Mouse (Mus musculus) heart, embryonic 15.5 days (tissue): ENCODE results near the gene Rbms3. TPM values are rescaled to one million over a fixed set of nuclear protein-coding genes. Genes with fewer than 3 reads are reported as not detected.

ENCODE experiments used
- ATAC-seq: fragments of 200-750 bp; cut with Nextera tagmentation; replicated peaks from 2 replicates; pipeline ENCODE4 v1.8.0; 2017; ENCODE audit warnings: low read depth, moderate TSS enrichment; ENCODE audit not compliant: insufficient number of reproducible peaks, insufficient read depth, low FRiP score
- H3K27ac ChIP-seq: fragments of 300-500 bp; sonication (generic); 2 replicates; pipeline ENCODE4 v1.5.1; 2015; ENCODE audit warnings: mild to moderate bottlenecking, inconsistent platforms
- H3K27me3 ChIP-seq: fragments of 300-500 bp; sonication (generic); 2 replicates; pipeline ENCODE4 v1.6.1; 2015; ENCODE audit warnings: inconsistent platforms
- H3K36me3 ChIP-seq: fragments of 300-500 bp; sonication (generic); 2 replicates; pipeline ENCODE4 v1.6.1; 2015; ENCODE audit warnings: mild to moderate bottlenecking, inconsistent platforms
- H3K4me1 ChIP-seq: fragments of 300-500 bp; sonication (generic); replicated peaks from 2 replicates; pipeline ENCODE4 v1.6.1; 2015; ENCODE audit warnings: inconsistent platforms
- H3K4me2 ChIP-seq: fragments of 300-500 bp; sonication (generic); 2 replicates; pipeline ENCODE4 v1.6.1; 2015; ENCODE audit warnings: inconsistent platforms, mild to moderate bottlenecking, moderate library complexity
- H3K4me3 ChIP-seq: fragments of 300-500 bp; sonication (generic); 2 replicates; pipeline ENCODE4 v1.5.1; 2015; ENCODE audit warnings: mild to moderate bottlenecking, inconsistent platforms
- H3K9ac ChIP-seq: fragments of 300-500 bp; sonication (generic); 2 replicates; pipeline ENCODE4 v1.6.1; 2015; ENCODE audit warnings: mild to moderate bottlenecking, inconsistent platforms
- H3K9me3 ChIP-seq: fragments of 300-500 bp; sonication (generic); replicated peaks from 2 replicates; pipeline ENCODE4 v1.6.1; 2016; ENCODE audit warnings: inconsistent platforms
- WGBS: fragments of 180-500 bp; shearing (Covaris S2); methylation state at CpG from one replicate; pipeline ENCODE4 v1.1.7; 2015; ENCODE audit warnings: mixed read lengths; 5-methylcytosine and 5-hydroxymethylcytosine counted together
- polyA plus RNA-seq: library from polyadenylated mRNA; unstranded; fragments of >200 nt; fragmentation: Nextera tagmentation; extraction: Ambion mirVana; gene quantifications from 2 replicates; pipeline ENCODE4 v1.2.1, GENCODE M21; 2015

Rbms3 gene
- polyA plus RNA-seq, 1 experiment from 2014 or later, result 36.5 TPM

DNA sequence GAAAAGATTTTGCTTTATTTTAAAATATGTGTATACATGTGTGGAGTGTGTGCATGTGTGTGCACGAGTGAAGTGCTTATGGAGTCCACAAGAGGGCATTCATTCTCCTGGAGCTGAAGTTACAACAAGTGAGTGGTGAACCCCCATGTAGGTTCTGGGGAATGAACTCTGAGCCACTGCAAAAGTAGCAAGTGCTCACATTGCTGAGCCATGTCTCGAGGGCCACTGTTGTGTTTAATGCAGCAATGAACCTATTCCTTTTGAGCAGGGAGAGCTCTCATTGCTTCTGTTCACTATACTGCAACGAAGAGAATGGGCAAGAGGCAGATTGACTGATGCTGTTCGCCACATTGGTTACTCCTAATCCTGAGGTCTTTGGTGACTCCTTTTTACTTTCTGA, 780.8 kb downstream of the Rbms3 start:
- Histone ChIP-seq H3K9me3 (no peaks in the 10 kb centered on the region), H3K36me3 (no peaks in the 10 kb centered on the region), H3K4me2 (no peak overlapping the region), H3K27me3 (no peaks in the 10 kb centered on the region), H3K4me3 (no peak overlapping the region), H3K4me1 (peaks cover 11% of the 10 kb centered on the region), H3K9ac (no peak overlapping the region), H3K27ac (no peak overlapping the region)
- WGBS, result 88% methylated on average over 4 of the region's 4 CpGs
- no peak for ATAC-seq

DNA sequence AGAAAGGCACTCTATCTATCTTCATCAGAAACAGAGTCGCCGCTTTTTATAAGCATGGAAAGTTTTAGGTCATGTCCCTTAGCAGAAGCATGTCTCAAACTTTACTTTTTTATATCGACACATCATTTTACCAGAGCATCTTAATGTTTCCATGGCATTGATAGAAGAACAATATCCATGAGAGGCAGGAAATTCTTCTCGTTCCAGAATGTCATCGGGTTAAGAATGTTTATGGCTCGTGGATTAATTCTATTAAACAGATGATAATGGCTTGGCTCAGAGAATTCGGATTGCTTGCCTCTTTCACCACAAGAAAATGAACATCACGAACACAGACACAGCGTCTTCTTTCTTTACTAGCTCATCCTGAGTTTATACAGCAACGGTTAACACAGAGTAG, 781.5 kb downstream of the Rbms3 start:
- Histone ChIP-seq H3K9me3 (no peaks in the 10 kb centered on the region), H3K27me3 (no peaks in the 10 kb centered on the region), H3K27ac (peak overlapping the region; percentile 49), H3K9ac (no peak overlapping the region), H3K4me2 (no peak overlapping the region), H3K4me3 (no peak overlapping the region), H3K4me1 (peaks cover 11% of the 10 kb centered on the region), H3K36me3 (no peaks in the 10 kb centered on the region)
- WGBS, result 60% methylated on average over 10 of the region's 10 CpGs
- no peak for ATAC-seq

GRCm38 (mm10) chr9:116847241-116848135, 782.2 kb downstream of the Rbms3 start:
- Histone ChIP-seq H3K4me3 (no peak overlapping the region), H3K36me3 (no peaks in the 10 kb centered on the region), H3K9me3 (no peaks in the 10 kb centered on the region), H3K4me2 (no peak overlapping the region), H3K27me3 (no peaks in the 10 kb centered on the region), H3K4me1 (peaks cover 9% of the 10 kb centered on the region), H3K27ac (peak overlapping the region; percentile 49), H3K9ac (no peak overlapping the region)
- 61% methylated on average over 7 of the region's 7 CpGs for WGBS
- peak; percentile 58; the same call in 1 of the 2 replicates for ATAC-seq

GRCm38 (mm10) chr9:116834949-116835348, 794.8 kb downstream of the Rbms3 start:
- Histone ChIP-seq H3K4me3 (no peak overlapping the region), H3K4me2 (no peak overlapping the region), H3K9me3 (no peaks in the 10 kb centered on the region), H3K27me3 (no peaks in the 10 kb centered on the region), H3K36me3 (no peaks in the 10 kb centered on the region), H3K9ac (no peak overlapping the region), H3K4me1 (peaks cover 10% of the 10 kb centered on the region), H3K27ac (no peak overlapping the region)
- 60% methylated on average over 8 of the region's 8 CpGs for WGBS
- ATAC-seq, result no peak

DNA sequence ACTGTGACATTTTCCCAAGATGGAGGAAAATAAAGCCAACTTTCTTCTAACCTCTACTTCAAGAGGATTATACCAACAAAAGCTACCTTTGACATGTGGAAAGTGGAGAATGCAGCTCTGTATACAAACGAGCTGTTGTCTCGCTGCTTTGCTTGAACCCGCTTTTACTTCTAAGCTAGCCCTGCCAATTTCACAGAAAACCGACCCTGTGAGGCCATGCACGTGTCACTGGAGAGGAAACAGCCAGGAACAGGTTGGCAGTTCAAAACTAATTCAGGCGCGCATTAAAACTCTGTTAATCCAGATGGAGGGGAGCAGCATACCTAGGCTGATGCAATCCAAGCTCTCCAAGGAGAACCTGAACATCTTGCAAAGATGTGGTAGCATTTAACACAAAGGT, 796.0 kb downstream of the Rbms3 start:
- Histone ChIP-seq H3K4me2 (no peak overlapping the region), H3K9me3 (no peaks in the 10 kb centered on the region), H3K27me3 (no peaks in the 10 kb centered on the region), H3K4me1 (peaks cover 7% of the 10 kb centered on the region), H3K36me3 (no peaks in the 10 kb centered on the region), H3K9ac (no peak overlapping the region), H3K27ac (no peak overlapping the region), H3K4me3 (no peak overlapping the region)
- WGBS, result 77% methylated on average over 7 of the region's 7 CpGs
- ATAC-seq, result no peak

DNA sequence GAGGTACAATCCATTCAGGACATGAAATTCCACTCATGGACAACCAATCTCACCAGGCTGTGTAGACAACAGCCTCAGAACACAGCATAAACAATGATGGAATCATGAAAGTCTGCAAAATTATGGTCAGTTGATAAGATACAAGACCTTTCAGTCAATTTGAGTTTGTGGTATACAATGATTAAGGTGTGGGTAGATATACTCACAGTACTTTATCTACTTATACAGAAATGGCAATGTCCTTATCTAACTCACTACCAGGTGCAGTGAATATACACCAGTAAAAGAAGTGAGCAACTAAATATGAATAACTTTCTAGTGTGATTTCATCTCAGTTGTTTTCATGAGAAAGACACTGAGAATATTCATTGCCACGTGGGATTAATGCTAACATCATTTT, 796.9 kb downstream of the Rbms3 start:
- no peaks in the 10 kb centered on the region for H3K9me3 ChIP-seq
- no peak overlapping the region for H3K9ac ChIP-seq
- peaks cover 7% of the 10 kb centered on the region for H3K4me1 ChIP-seq
- H3K4me2 ChIP-seq, result no peak overlapping the region
- WGBS, result 70% methylated on average over 1 of the region's 1 CpGs
- ATAC-seq, result no peak
- no peak overlapping the region for H3K27ac ChIP-seq
- no peaks in the 10 kb centered on the region for H3K36me3 ChIP-seq
- H3K27me3 ChIP-seq, result no peaks in the 10 kb centered on the region
- H3K4me3 ChIP-seq, result no peak overlapping the region

- ATAC-seq, result peak; percentile 47; the same call in 1 of the 2 replicates
- WGBS, result 34% methylated on average over 5 of the region's 5 CpGs
- H3K27ac ChIP-seq, result 0 out of 2 replicates have a peak overlapping the region, but pooled peaks have one; percentile 2
These were observed 798.3 kb downstream of the Rbms3 start for GRCm38 (mm10) chr9:116831386-116831785.

GRCm38 (mm10) chr9:116829929-116830328, 799.8 kb downstream of the Rbms3 start:
- H3K27me3 ChIP-seq, result no peaks in the 10 kb centered on the region
- H3K4me2 ChIP-seq, result no peak overlapping the region
- H3K4me3 ChIP-seq, result no peak overlapping the region
- no peak overlapping the region for H3K27ac ChIP-seq
- no peak overlapping the region for H3K9ac ChIP-seq
- peaks cover 7% of the 10 kb centered on the region for H3K4me1 ChIP-seq
- ATAC-seq, result no peak
- H3K36me3 ChIP-seq, result no peaks in the 10 kb centered on the region
- H3K9me3 ChIP-seq, result no peaks in the 10 kb centered on the region
- 54% methylated on average over 4 of the region's 4 CpGs for WGBS

More at GRCm38 (mm10) chr9:116831386-116831785, 798.3 kb downstream of the Rbms3 start:
- peaks cover 7% of the 10 kb centered on the region for H3K4me1 ChIP-seq
- no peaks in the 10 kb centered on the region for H3K9me3 ChIP-seq
- no peaks in the 10 kb centered on the region for H3K27me3 ChIP-seq
- H3K4me3 ChIP-seq, result no peak overlapping the region
- no peaks in the 10 kb centered on the region for H3K36me3 ChIP-seq
- H3K4me2 ChIP-seq, result no peak overlapping the region
- H3K9ac ChIP-seq, result no peak overlapping the region

DNA sequence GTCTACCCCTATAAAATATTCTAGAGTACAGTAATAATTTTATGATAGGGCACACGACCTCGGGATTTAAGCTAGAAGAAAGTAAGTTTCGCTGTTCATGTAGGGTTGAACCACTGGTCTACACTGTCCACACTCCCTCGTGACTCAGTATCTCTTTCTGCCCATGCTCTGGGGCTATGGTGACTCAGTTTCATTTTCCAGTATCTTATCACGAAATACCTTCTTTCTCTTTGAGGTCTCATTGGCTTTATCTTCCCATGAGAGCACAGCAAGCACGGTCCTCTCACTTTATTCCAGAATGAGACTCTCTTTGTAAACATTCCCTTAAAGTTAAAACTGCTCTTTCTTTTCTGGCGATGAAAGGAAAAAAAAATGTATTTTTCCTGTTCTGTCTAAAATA, 808.1 kb downstream of the Rbms3 start:
- H3K27me3 ChIP-seq, result no peaks in the 10 kb centered on the region
- no peaks in the 10 kb centered on the region for H3K4me1 ChIP-seq
- whole genome bisulfite sequencing, result 81% methylated on average over 7 of the region's 7 CpGs
- H3K4me3 ChIP-seq, result no peak overlapping the region
- no peak for ATAC-seq
- no peak overlapping the region for H3K4me2 ChIP-seq
- H3K9ac ChIP-seq, result no peak overlapping the region
- H3K36me3 ChIP-seq, result no peaks in the 10 kb centered on the region
- H3K27ac ChIP-seq, result no peak overlapping the region
- H3K9me3 ChIP-seq, result no peaks in the 10 kb centered on the region

GRCm38 (mm10) chr9:116817196-116817595, 812.5 kb downstream of the Rbms3 start:
- Histone ChIP-seq H3K27ac (no peak overlapping the region), H3K4me2 (no peak overlapping the region), H3K36me3 (no peaks in the 10 kb centered on the region), H3K4me1 (no peaks in the 10 kb centered on the region), H3K9ac (no peak overlapping the region), H3K27me3 (no peaks in the 10 kb centered on the region), H3K4me3 (no peak overlapping the region), H3K9me3 (no peaks in the 10 kb centered on the region)
- WGBS, result 73% methylated on average over 1 of the region's 1 CpGs
- ATAC-seq, result no peak

DNA sequence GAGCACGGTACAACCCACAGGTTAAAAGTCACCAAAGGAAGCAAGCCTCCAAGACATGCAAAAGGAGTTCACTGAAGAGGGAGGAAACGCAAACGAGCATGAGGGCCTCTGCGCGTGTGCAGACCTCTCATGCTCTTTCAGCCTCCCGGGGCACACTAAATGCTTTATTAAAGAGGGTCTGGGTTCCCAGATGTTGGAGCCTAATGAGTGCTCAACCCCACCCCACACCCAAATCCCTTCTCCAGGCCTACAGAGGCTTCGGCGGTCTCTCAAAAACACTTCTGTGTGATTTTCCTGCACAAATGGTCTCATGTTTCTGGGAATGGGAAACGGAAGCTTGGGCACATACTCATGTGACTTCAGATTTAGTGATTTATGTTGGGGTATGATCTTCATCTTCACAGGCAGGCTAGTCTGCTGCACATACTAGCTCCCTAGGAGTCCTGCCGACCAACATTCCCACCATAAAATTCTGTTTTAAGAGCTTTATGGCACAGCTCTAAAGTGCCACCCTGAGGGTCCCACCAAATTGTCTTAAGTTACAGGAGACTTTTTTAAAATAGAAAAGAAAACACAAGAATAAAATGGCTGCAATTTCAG, 815.1 kb downstream of the Rbms3 start:
- Histone ChIP-seq H3K36me3 (no peaks in the 10 kb centered on the region; the same call in 1 of the 2 replicates), H3K9me3 (no peaks in the 10 kb centered on the region), H3K27ac (no peak overlapping the region), H3K4me1 (no peaks in the 10 kb centered on the region), H3K4me3 (no peak overlapping the region), H3K27me3 (no peaks in the 10 kb centered on the region), H3K4me2 (no peak overlapping the region), H3K9ac (no peak overlapping the region)
- no peak for ATAC-seq
- 82% methylated on average over 10 of the region's 10 CpGs for WGBS
